Mouse (Mus musculus) kidney, postnatal 0 days (tissue): Measurements from ENCODE around the gene Trit1. TPM values are rescaled to one million over a fixed set of nuclear protein-coding genes. Genes with fewer than 3 reads are reported as not detected.
A peak's percentile ranks its signal among the peaks of the same experiment; 100 is the strongest.

Experiments used
- ATAC-seq: fragments of 200-750 bp; cut with Nextera tagmentation; replicated peaks from 2 replicates; pipeline ENCODE4 v1.8.0; 2017; ENCODE audit warnings: low read depth, moderate number of reproducible peaks, moderate TSS enrichment, moderate library complexity; ENCODE audit not compliant: low FRiP score
- DNase-seq: peaks from one replicate; pipeline ENCODE4 v3.0.0-alpha.2; 2016; ENCODE audit warnings: low spot score
- H3K27ac ChIP-seq: fragments of 300-500 bp; sonication (generic); 2 replicates; pipeline ENCODE4 v1.5.1; 2014; ENCODE audit warnings: mild to moderate bottlenecking
- H3K27me3 ChIP-seq: fragments of 300-500 bp; sonication (generic); 2 replicates; pipeline ENCODE4 v1.6.1; 2014; ENCODE audit warnings: low read length, mixed read lengths; ENCODE audit not compliant: insufficient read depth
- H3K36me3 ChIP-seq: fragments of 300-500 bp; sonication (generic); 2 replicates; pipeline ENCODE4 v1.6.1; 2014; ENCODE audit warnings: low read length, mixed read lengths; ENCODE audit not compliant: insufficient read depth
- H3K4me1 ChIP-seq: fragments of 300-500 bp; sonication (generic); replicated peaks from 2 replicates; pipeline ENCODE4 v1.6.1; 2014; ENCODE audit warnings: antibody characterized with exemption, low read length, mixed read lengths; ENCODE audit not compliant: insufficient read depth
- H3K4me2 ChIP-seq: fragments of 300-500 bp; sonication (generic); 2 replicates; pipeline ENCODE4 v1.6.1; 2014; ENCODE audit warnings: mild to moderate bottlenecking, low read length, moderate library complexity, mixed read lengths
- H3K4me3 ChIP-seq: fragments of 300-500 bp; sonication (generic); replicated peaks from 2 replicates; pipeline ENCODE4 v1.5.1; 2014; ENCODE audit warnings: low read depth, low read length
- H3K9ac ChIP-seq: fragments of 300-500 bp; sonication (generic); 2 replicates; pipeline ENCODE4 v1.6.1; 2014; ENCODE audit warnings: low read depth, low read length
- H3K9me3 ChIP-seq: fragments of 300-500 bp; sonication (generic); replicated peaks from 2 replicates; pipeline ENCODE4 v1.6.1; 2016; ENCODE audit warnings: low read length, inconsistent platforms, mixed read lengths
- CTCF ChIP-seq: IDR thresholded peaks from 2 replicates; pipeline ENCODE4 v1.5.1; 2016; ENCODE audit warnings: antibody characterized with exemption, low read depth, mild to moderate bottlenecking, moderate library complexity
- WGBS: fragments of 180-500 bp; shearing (Covaris S2); extraction: QIAGEN DNeasy Blood & Tissue Kit; methylation state at CpG from one replicate; pipeline ENCODE4 v1.1.7; 2014; 5-methylcytosine and 5-hydroxymethylcytosine counted together
- polyA plus RNA-seq: library from polyadenylated mRNA; unstranded; fragments of >200 nt; fragmentation: Nextera tagmentation; extraction: Ambion mirVana; gene quantifications from 2 replicates; pipeline ENCODE4 v1.2.1, GENCODE M21; 2015

The Trit1 gene
- polyA plus RNA-seq, 1 experiment from 2014 or later, result 15.7 TPM

GRCm38 (mm10) chr4:123050681-123051211 is 34.3 kb downstream of the Trit1 start:
- Histone ChIP-seq H3K4me3 (no peak overlapping the region), H3K4me2 (no peak overlapping the region), H3K4me1 (peaks cover 13% of the 10 kb centered on the region; the same call in 1 of the 2 replicates), H3K9ac (no peak overlapping the region), H3K27me3 (no peaks in the 10 kb centered on the region), H3K36me3 (peaks cover 44% of the 10 kb centered on the region), H3K9me3 (no peaks in the 10 kb centered on the region), H3K27ac (peak overlapping the region; percentile 50)
- WGBS, result 55% methylated on average over 5 of the region's 5 CpGs
- ATAC-seq (peak; percentile 87), DNase-seq (peak; percentile 79)
- no peak for TF ChIP-seq CTCF

- TF ChIP-seq CTCF, result no peak
- 72% methylated on average over 11 of the region's 11 CpGs for WGBS
- no peak for ATAC-seq
- DNase-seq, result no peak
- no peaks in the 10 kb centered on the region for H3K27me3 ChIP-seq
- no peak overlapping the region for H3K4me2 ChIP-seq
- no peak overlapping the region for H3K4me3 ChIP-seq
- H3K9ac ChIP-seq, result no peak overlapping the region
- peaks cover 7% of the 10 kb centered on the region; the same call in 1 of the 2 replicates for H3K4me1 ChIP-seq
- no peak overlapping the region for H3K27ac ChIP-seq
- H3K9me3 ChIP-seq, result no peaks in the 10 kb centered on the region
- peaks cover 38% of the 10 kb centered on the region for H3K36me3 ChIP-seq
Observed at GRCm38 (mm10) chr4:123053179-123053578, 36.8 kb downstream of the Trit1 start.

- 79% methylated on average over 16 of the region's 16 CpGs for WGBS
- Histone ChIP-seq H3K4me3 (no peak overlapping the region), H3K4me1 (peaks cover 7% of the 10 kb centered on the region; the same call in 1 of the 2 replicates), H3K9ac (no peak overlapping the region), H3K27me3 (no peaks in the 10 kb centered on the region), H3K36me3 (peaks cover 35% of the 10 kb centered on the region), H3K9me3 (no peaks in the 10 kb centered on the region), H3K4me2 (no peak overlapping the region), H3K27ac (no peak overlapping the region; the same call in 1 of the 2 replicates)
- no peak for TF ChIP-seq CTCF
- DNase-seq (no peak), ATAC-seq (no peak)
Observed at GRCm38 (mm10) chr4:123054172-123054790, 37.9 kb downstream of the Trit1 start.

- no peak overlapping the region for H3K9ac ChIP-seq
- no peak overlapping the region for H3K4me3 ChIP-seq
- no peak overlapping the region for H3K27ac ChIP-seq
- H3K4me1 ChIP-seq, result no peaks in the 10 kb centered on the region
- DNase-seq (no peak), ATAC-seq (no peak)
- no peaks in the 10 kb centered on the region for H3K27me3 ChIP-seq
- no peak overlapping the region for H3K4me2 ChIP-seq
- WGBS, result 71% methylated on average over 3 of the region's 3 CpGs
- no peak for TF ChIP-seq CTCF
- H3K36me3 ChIP-seq, result peaks cover 33% of the 10 kb centered on the region
- H3K9me3 ChIP-seq, result no peaks in the 10 kb centered on the region
Observed at GRCm38 (mm10) chr4:123056560-123057109, 40.2 kb downstream of the Trit1 start.

- Histone ChIP-seq H3K9me3 (no peaks in the 10 kb centered on the region), H3K9ac (no peak overlapping the region), H3K4me3 (no peak overlapping the region), H3K4me2 (no peak overlapping the region), H3K27ac (no peak overlapping the region), H3K4me1 (no peaks in the 10 kb centered on the region; the same call in 1 of the 2 replicates), H3K36me3 (peaks cover 31% of the 10 kb centered on the region), H3K27me3 (no peaks in the 10 kb centered on the region)
- 61% methylated on average over 1 of the region's 1 CpGs for WGBS
- no peak for DNase-seq
- TF ChIP-seq CTCF, result no peak
- no peak for ATAC-seq
Observed at GRCm38 (mm10) chr4:123057957-123058356, 41.6 kb downstream of the Trit1 start.

- Histone ChIP-seq H3K4me2 (no peak overlapping the region), H3K36me3 (no peaks in the 10 kb centered on the region), H3K9me3 (no peaks in the 10 kb centered on the region), H3K27me3 (no peaks in the 10 kb centered on the region), H3K27ac (no peak overlapping the region), H3K4me1 (no peaks in the 10 kb centered on the region; the same call in 1 of the 2 replicates), H3K9ac (no peak overlapping the region), H3K4me3 (no peak overlapping the region)
- DNase-seq (no peak), ATAC-seq (no peak; the same call in 1 of the 2 replicates)
- no peak for TF ChIP-seq CTCF
- WGBS, result 46% methylated on average over 5 of the region's 5 CpGs
Observed at GRCm38 (mm10) chr4:123061744-123062143, 45.3 kb downstream of the Trit1 start.
